Mouse (Mus musculus): ENCODE measurements at regions not wholly inside any gene's neighbourhood (a gene's known extent, or its start where the extent isn't known, plus 50 kb on each side); places are given as distances from the start of the nearest gene placed in this dataset.

GRCm38 (mm10) chr10:125498347-125498746, 109.1 kb upstream of the Slc16a7 start:
- TF ChIP-seq CTCF (IDR thresholded peaks at IDR 0.05; ENCODE audit: low read depth, low read length) (no peak), TAL1 (conservative IDR thresholded peaks at IDR 0.05; ENCODE audit: low read depth, low read length) (no peak), GATA1 (IDR thresholded peaks at IDR 0.05; ENCODE audit: borderline replicate concordance, low read length) (no peak), GATA2 (IDR thresholded peaks at IDR 0.05; ENCODE audit: borderline replicate concordance, low read depth, low read length) (no peak), POLR2AphosphoS5 (IDR thresholded peaks at IDR 0.05; ENCODE audit: insufficient replicate concordance, low read depth, low read length) (no peak)
